Mouse (Mus musculus): Measurements from ENCODE around the gene Aipl1.
"Not testable (repeated sequence)": the region's sequence is repeated elsewhere in the genome, so short reads cannot be mapped to it uniquely, and the experiment has no call there.

Aipl1 gene

DNA sequence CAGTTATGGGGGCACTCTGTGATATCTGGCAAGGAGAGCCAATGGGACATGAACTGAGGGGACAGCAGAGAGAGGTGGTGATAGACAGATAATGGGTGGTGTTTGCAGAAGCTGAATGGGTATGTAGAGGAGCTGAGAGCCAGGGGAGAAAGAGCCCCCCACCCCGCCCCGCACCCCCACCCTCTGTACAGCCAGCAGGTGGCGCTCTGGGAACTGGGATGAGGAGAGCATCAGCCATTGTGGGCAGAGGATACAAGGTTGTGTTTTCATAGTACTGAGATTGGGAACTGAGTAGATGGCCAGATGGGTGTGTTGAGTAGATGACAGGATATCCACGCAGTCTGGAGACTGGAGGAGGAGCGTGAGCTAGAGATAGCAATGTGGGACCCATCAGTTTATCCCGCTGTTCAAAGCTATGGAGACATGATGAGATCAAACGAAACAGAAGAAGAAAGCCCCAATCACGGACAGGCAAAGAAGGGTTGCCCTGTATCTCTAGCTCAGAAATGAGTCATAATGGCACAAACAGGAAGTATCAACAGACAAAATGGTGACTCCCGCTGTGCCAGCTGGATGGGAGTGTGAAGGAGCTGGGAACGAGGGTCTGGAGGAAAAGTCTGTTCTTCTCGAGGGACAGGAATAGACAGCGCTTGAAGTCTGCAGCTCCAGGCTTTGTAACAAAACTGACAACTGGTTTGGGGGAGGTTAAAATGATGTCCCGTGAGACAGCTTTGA is 20.6 kb downstream of the Aipl1 start:
- no peak for DNase-seq (ENCODE audit: low read depth, low spot score)

GRCm38 (mm10) chr11:72014674-72015073 is 22.6 kb downstream of the Aipl1 start:
- no peak for DNase-seq (ENCODE audit: low read depth, low spot score)

DNA sequence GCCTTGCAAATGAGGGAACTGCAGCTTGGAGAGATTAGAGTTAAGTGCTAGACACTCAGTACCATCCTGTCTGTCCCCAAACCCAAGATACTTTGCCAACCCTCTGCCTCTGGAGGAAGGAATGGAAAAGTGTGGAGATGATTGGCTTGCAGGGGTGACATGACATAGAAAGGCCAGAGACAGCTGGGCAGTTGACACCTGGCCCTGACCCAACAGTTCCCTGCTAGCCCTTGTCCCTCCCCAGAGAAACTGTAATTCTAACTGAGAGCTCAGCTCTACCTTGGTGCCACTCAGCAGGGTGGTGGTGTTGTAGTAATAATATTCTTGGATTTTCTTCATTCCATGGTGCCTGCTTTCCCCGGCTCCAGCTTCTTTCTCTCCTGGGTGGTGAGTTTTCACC is 25.4 kb downstream of the Aipl1 start:
- no peak for DNase-seq (ENCODE audit: low read depth, low spot score)

DNA sequence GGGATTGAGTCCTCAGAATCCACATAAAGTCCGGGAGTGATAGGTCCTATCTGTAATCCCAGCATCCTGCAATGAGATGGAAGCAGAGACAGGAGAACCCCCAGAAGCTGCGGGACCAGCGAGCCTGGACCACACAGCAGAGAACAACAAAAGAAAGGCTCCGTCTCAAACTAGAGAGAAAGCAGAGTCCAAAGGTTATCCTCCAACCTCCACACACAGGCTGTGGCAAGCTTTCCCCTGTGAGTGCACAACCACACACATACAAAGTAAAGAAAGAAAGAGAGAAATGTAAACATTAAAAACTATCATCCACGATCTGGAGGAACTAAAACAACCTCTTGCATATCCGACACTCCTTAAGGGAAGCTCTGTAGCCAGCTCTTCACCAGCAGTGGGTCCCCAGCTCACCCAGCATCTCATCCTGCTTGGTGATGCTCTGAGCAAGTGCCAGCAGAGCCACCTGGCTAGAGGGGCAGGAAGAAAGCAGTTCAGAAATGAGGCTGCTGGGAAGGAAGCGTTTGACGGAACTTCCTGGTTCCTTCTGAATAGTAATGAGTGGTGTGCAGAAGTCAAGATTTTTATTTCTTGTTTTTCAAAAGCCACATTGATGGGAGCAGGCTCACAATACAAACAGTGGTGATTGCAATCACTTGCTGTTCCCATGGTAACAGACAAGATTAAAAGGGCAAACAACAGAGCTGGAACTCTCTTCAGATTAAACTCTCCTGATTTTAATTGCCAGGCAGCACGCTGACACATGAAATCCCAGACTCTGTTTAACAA is 26.2 kb downstream of the Aipl1 start:
- DNase-seq (ENCODE audit: low read depth, low spot score) = no peak

DNA sequence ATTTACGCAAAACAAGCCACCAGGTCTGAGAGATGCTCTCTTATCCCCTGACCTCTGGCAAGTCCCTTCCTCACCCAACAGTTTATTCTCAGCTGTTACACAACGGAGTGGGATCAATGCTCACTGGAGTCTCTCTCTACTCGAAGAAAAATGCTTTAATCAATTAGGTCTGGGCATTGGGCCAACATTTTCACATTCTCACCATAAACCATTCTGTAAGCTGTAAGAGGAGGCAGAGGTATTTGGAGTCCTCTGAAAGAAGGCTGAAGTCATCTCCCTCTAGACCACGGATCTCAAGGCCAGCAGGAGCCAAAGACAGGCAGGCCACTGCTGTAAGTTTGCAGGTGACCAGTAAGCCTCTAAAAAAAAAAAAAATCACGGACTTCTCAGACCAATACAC is 26.9 kb downstream of the Aipl1 start:
- no peak for DNase-seq (ENCODE audit: low read depth, low spot score)

DNA sequence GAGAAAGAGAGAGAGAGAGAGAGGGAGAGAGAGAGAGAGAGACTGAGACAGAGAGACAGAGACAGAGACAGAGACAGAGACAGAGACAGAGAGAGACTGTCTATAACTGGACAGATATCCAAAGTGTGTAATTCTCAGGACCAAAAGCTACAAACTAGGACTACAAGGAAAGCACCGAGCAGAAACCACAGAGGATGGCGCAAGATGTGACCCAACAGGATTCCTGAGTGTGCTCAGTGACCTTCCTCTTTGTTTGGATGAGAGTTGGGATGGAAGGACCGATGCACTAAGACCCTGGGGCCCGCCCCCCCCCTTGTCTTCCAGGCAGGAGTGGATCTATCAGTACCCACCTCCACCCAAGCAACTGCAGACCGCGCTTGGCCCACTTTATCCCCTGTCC is 31.8 kb downstream of the Aipl1 start:
- DNase-seq (ENCODE audit: low read depth, low spot score) = no peak

DNA sequence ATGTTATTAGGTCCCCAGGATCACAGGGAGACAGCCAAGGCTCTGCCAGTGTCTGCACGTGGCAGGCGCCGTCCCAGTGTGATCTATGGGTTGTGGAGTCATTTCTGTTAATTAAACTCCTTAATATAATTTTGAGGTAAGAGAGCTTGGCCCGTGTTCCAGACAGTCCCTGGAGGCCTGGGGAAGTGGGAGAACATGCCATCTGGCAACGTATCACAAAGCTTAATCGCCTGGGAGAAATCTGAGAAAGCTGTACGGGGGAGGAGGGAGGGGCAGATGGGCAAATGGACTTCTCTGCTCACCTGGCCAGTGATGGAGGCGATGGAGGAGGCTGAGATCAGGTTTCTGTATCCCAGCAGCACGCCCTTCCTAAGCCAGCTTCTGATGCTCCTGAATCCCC is 34.1 kb downstream of the Aipl1 start:
- no peak for DNase-seq (ENCODE audit: low read depth, low spot score)

DNA sequence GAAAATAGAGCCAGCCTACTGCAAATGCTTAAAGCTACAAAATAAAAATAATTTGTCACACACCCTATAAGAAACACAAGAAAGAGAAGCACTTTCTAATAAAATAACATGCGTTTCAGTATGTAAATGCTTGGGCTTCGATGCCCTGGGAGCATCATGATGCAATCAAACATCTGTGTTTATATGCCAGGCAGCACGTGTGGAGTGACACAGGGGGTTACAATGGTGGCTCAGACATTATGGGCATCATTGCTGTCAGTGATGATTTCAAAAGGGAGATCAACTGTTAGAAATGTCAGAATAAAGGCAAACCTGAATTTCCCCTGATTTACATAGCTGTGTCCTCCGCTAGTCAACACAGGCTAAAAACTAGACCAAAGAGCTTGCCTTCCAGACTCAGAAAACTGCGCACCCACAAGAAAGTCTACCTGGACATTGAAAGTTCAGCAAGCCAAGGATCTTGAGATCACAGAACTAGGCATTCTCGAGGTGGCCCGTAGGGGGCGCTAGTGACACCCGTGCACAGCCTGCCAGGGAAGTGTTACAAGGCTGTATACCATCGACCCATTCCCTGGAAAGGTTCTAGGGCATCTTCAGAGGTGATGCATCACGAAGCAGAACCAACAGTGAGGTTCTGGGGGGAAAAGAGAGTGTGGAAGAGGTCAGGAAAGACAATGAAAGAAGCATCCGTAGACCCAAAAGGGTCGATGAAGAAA is 35.0 kb downstream of the Aipl1 start:
- DNase-seq (ENCODE audit: low read depth, low spot score) = peak; percentile 60

DNA sequence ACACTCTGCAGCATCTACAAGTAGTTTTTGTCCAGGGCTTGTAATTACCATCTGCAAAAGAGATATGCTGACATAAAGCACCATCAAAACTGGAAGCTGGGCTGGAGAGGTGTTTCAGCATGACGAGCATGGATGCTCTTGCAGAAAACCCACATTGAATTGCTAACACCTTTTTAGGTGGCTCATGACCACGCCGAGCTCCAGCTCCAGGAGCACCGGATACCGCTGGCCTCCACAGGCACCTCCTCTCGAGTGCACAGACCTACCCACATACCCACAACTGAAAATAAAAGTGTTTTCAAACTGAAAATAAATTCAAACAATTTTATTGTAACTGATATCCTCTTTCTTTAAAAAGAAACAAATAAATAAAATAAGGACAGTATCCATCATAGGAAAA is 37.1 kb downstream of the Aipl1 start:
- no peak for DNase-seq (ENCODE audit: low read depth, low spot score)

DNA sequence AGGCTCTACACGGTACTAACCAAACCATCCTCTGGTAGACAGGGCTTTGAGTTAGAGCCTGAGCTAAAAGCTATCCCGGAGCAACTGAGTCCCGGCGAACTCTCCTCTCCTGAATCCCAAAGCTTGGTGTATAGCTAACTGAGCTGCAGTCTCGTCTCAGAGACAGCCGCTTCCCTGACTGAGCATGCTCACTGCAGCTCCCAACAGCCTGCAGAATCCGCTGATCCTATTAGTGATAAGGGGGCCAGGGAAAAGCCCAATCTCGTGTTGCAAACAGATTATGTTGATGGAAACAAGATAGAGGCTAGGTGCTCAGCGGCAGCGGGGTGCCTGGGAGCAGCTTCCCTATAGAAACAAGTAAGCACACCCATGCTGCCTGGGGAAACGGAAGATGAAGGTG is 40.5 kb downstream of the Aipl1 start:
- no peak for DNase-seq (ENCODE audit: low read depth, low spot score)

DNA sequence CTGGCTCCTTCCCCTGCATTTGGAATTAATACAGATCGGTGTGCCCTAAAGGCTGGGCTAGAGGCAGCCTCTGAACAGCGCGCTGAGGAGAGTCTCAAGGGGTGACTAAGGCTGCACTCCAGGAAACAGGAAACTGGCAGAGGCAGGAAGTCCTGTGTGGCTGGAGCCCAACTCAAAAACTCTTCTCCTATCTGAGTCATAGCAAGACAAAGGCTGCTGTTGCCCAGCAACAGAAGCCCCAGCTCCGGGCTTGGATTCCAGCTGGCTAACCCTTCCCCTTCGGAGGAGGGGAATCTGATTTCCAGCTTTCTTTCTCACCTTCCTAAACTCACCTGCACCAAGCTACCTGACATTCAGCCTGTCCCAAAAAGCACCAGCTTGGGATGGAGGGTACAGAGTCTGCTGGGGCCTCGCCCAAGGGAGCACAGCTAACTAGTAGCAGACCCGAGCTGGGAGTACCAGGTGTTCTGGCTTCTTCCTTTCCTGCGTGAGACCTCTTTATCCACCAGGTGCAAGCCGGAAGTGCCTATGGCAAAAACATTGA is 41.3 kb downstream of the Aipl1 start:
- DNase-seq (ENCODE audit: low read depth, low spot score) = peak; percentile 95

DNA sequence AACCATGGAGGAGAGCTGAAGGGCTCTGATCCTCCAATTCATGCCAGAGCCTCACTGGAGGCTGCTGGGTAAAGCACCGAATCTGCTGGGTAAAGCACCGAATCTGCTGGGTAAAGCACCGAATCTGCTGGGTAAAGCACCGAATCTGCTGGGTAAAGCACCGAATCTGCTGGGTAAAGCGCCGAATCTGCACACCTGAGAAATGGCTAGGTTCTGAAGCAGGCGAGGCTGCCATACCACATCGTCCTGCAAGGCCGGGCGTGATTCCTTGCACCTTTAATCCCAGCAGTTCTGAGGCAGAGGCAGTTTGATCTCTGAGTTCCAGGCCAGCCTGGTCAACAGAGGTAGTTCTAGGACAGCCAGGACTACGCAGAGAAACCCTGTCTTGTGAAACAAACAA is 44.9 kb downstream of the Aipl1 start:
- no peak for DNase-seq (ENCODE audit: low read depth, low spot score)

DNA sequence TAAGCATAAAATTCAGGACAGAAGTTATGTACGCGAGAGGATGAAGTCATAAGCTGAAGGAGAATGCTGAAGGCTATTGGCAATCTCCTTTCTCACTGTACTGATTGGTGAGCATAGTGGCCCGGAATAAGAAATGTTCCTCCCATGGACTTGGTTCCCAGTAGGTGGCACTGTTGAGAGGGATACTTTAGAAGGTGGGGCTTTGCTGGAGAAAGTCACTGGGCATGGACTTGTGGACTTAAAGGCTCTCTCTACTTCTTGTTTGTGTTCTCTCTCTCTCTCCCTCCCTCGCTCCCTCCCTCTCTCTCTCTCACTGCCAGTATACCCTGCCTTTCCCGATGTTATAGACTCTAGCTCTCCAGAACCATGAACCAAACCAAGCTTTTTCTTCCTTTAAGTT is 45.8 kb downstream of the Aipl1 start:
- DNase-seq (ENCODE audit: low read depth, low spot score) = peak; percentile 75

DNA sequence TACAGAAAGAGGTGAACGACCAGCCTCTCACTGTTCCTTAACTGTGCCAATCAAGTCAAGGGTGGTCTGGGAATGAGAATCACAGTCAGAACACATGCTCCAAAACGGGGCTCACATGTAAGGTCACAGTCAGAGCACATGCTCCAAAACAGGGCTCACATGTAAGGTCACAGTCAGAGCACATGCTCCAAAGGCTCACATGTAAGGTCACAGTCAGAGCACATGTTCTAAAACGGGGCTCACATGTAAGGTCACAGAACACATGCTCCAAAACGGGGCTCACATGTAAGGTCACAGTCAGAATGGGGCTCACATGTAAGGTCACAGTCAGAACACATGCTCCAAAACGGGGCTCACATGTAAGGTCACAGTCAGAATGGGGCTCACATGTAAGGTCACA is 47.9 kb downstream of the Aipl1 start:
- not testable (repeated sequence) for DNase-seq (ENCODE audit: low read depth, low spot score)

- no peak for DNase-seq (ENCODE audit: low read depth, low spot score)
Measured at GRCm38 (mm10) chr11:71987159-71988150, 49.9 kb downstream of the Aipl1 start.

DNA sequence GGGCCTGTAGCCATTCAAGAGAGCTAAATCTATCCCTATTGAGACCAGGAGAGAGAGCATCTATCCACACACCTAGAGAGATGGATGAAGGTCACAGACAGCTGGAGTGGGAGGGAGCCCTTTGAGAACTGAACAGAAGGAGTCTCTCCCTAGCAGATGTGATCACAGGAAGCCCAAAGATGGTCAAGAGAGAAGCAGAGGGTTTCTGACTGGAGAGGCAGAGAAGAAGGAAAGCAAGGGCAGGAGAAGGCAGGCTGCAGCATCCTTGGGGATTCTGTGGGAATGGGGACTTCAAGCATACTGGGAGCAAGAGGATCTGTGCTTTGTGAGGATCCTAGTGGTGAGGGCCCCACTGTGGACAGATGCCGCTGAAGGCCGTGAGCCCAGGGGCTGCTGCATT is 51.5 kb downstream of the Aipl1 start:
- peak; percentile 8 for DNase-seq (ENCODE audit: low read depth, low spot score)

- DNase-seq (ENCODE audit: low read depth, low spot score) = no peak
Measured at GRCm38 (mm10) chr11:71985101-71985711, 52.1 kb downstream of the Aipl1 start.

DNA sequence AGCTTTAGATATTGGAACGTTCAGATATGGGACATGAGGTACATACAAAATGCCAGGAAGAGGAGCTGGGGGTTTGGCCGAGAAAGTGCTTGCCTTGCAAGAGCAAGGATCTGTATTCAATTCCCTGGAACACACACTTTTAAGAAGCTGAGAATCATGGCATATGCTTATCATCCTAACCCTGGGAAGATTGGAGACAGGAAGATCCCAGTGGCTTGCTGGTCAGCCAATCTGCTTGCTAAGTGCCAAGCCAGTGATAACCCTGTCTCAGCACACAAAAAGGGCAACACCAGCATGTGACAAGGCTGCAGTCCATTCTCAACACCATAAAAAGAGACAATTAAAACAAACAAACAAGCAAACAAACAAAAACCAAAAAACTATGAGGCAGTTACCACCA is 53.2 kb downstream of the Aipl1 start:
- no peak for DNase-seq (ENCODE audit: low read depth, low spot score)

All from R1 (cell line).